Mouse (Mus musculus) heart, postnatal 14 days (tissue): ENCODE measurements around the gene 2510009E07Rik. TPM values are rescaled to one million over a fixed set of nuclear protein-coding genes. Genes with fewer than 3 reads are reported as not detected.

Source experiments
- DNase-seq, 2 experiments: peaks; one replicate each; pipeline ENCODE4 v3.0.0; 2021 to 2022
- intact Hi-C: fragments of 180-260 bp; cut with DNase I; formaldehyde crosslinking; loops from one replicate; pipeline ENCODE4 v1.15.1; 2025
- long read RNA-seq, 2 experiments: library from polyadenylated mRNA; stranded (forward); transcript quantifications; one replicate each; pipeline ENCODE4 v2.0.0; 2021
- total RNA-seq, 2 experiments: library from RNA; stranded (reverse); gene quantifications; 2 replicates each; pipeline ENCODE4 v1.2.3; 2021

2510009E07Rik gene
- total RNA-seq: 10 to 100 TPM; 29.0 to 31.1 TPM
- long read RNA-seq, experiment 1, full-length matches to known transcripts: 15 of 22 reads
- long read RNA-seq, experiment 1, partial matches to known transcripts: 0 of 22 reads
- long read RNA-seq, experiment 1, other reads (novel, unspliced or antisense): 7 of 22 reads
- long read RNA-seq, experiment 2, full-length matches to known transcripts: 11 of 15 reads
- long read RNA-seq, experiment 2, partial matches to known transcripts: 0 of 15 reads
- long read RNA-seq, experiment 2, other reads (novel, unspliced or antisense): 4 of 15 reads

GRCm38 (mm10) chr16:21694463-21695241, at the start of gene 2510009E07Rik:
2510009E07Rik (minus strand) TSS chr16:21694665.
- intact Hi-C loops: loop anchor here (5.0 to 10.0 kb wide), 3 partner anchors 37 to 980 kb away; partner anchors contain the start of genes Clcn2 and Polr2h

GRCm38 (mm10) chr16:21743401-21743800, 48.9 kb upstream of the 2510009E07Rik start:
- intact Hi-C loops: no loop called here
- peak in 1 of 2 experiments; percentile 9 for DNase-seq

More at GRCm38 (mm10) chr16:21694463-21695241, at the start of gene 2510009E07Rik:
- DNase-seq: peak; percentile 90 to 93

GRCm38 (mm10) chr16:21742898-21743297, 48.4 kb upstream of the 2510009E07Rik start:
- no peak for DNase-seq
- intact Hi-C loops: no loop called here

GRCm38 (mm10) chr16:21742191-21742870, 47.9 kb upstream of the 2510009E07Rik start:
- intact Hi-C loops: no loop called here
- DNase-seq: no peak

GRCm38 (mm10) chr16:21741542-21741941, 47.1 kb upstream of the 2510009E07Rik start:
- no peak for DNase-seq
- intact Hi-C loops: no loop called here

- intact Hi-C loops: no loop called here
- no peak for DNase-seq
Measured at GRCm38 (mm10) chr16:21735638-21736037, 41.2 kb upstream of the 2510009E07Rik start.

GRCm38 (mm10) chr16:21727897-21728364, 33.5 kb upstream of the 2510009E07Rik start:
- DNase-seq: peak; percentile 77 to 91
- intact Hi-C loops: loop anchor here (1.0 to 5.0 kb wide), 3 partner anchors 113 to 240 kb away; no protein-coding TSS in a partner anchor

GRCm38 (mm10) chr16:21727421-21727820, 33.0 kb upstream of the 2510009E07Rik start:
- no peak for DNase-seq
- intact Hi-C loops: loop anchor here (1.0 to 5.0 kb wide), 2 partner anchors 112 to 190 kb away; no protein-coding TSS in a partner anchor

- intact Hi-C loops: no loop called here
- no peak for DNase-seq
Measured at GRCm38 (mm10) chr16:21724261-21724660, 29.8 kb upstream of the 2510009E07Rik start.

GRCm38 (mm10) chr16:21719770-21720169, 25.3 kb upstream of the 2510009E07Rik start:
- DNase-seq: no peak
- intact Hi-C loops: no loop called here

- intact Hi-C loops: no loop called here
- DNase-seq: no peak
Measured at GRCm38 (mm10) chr16:21714516-21714915, 20.1 kb upstream of the 2510009E07Rik start.

- no peak for DNase-seq
- intact Hi-C loops: no loop called here
Measured at GRCm38 (mm10) chr16:21710321-21710720, 15.9 kb upstream of the 2510009E07Rik start.

- intact Hi-C loops: no loop called here
- no peak for DNase-seq
Measured at GRCm38 (mm10) chr16:21704691-21705090, 10.2 kb upstream of the 2510009E07Rik start.

- no peak for DNase-seq
- intact Hi-C loops: no loop called here
Measured at GRCm38 (mm10) chr16:21702314-21702690, 7.8 kb upstream of the 2510009E07Rik start.

- no peak for DNase-seq
- intact Hi-C loops: no loop called here
Measured at GRCm38 (mm10) chr16:21701611-21702313, 7.3 kb upstream of the 2510009E07Rik start.

- intact Hi-C loops: loop anchor here (10.0 kb wide), 1 partner anchor 983 kb away; the partner anchor contains the start of genes Clcn2 and Polr2h
- no peak for DNase-seq
Measured at GRCm38 (mm10) chr16:21698136-21698535, 3.7 kb upstream of the 2510009E07Rik start.

GRCm38 (mm10) chr16:21696946-21697345, 2.5 kb upstream of the 2510009E07Rik start:
- DNase-seq: no peak
- intact Hi-C loops: loop anchor here (10.0 kb wide), 1 partner anchor 982 kb away; the partner anchor contains the start of genes Clcn2 and Polr2h

GRCm38 (mm10) chr16:21695242-21695578, 745 bp upstream of the 2510009E07Rik start:
- peak; percentile 18 to 42 for DNase-seq
- intact Hi-C loops: loop anchor here (10.0 kb wide), 1 partner anchor 980 kb away; the partner anchor contains the start of genes Clcn2 and Polr2h

- peak in 1 of 2 experiments; percentile 62 for DNase-seq
Measured at GRCm38 (mm10) chr16:21693981-21694462, 443 bp downstream of the 2510009E07Rik start.

More at GRCm38 (mm10) chr16:21693981-21694462, 443 bp downstream of the 2510009E07Rik start:
- intact Hi-C loops: loop anchor here (5.0 to 10.0 kb wide), 3 partner anchors 37 to 979 kb away; partner anchors contain the start of genes Clcn2 and Polr2h
